Mouse (Mus musculus): ENCODE measurements around the gene Cblb.

Cblb gene

GRCm38 (mm10) chr16:52132808-52133490, 101.9 kb downstream of the Cblb start:
- peak; percentile 49 for DNase-seq (ENCODE audit: low read depth)

DNA sequence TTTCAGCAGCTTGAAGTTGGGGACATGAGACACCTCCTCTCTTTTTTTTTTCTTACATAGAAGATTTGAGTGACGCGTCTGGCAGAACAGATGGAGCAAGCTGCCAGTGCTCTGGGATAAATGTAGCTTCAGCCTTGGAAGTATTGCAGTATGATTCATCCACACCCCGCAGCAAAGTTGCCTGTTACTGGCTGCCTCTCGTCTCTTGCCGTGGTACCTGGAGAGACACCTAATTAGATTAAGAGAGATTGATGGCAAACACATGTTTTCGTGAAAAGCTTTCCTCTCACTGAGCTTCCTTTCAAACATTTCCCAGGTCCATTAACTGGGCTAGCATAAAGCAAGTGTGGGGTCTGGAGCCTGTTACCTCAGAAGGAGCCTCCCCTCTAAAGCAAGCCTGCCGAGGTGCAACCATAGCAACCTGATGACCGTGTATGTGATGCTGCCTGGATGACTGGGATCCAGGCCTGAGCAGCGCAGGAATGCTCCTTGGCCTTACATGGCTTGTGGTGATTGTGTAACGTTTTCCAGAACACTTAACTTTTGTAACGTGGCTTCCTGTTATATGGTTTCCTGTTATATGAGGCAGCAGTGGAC, 103.7 kb downstream of the Cblb start:
- no peak for DNase-seq (ENCODE audit: low read depth)

DNA sequence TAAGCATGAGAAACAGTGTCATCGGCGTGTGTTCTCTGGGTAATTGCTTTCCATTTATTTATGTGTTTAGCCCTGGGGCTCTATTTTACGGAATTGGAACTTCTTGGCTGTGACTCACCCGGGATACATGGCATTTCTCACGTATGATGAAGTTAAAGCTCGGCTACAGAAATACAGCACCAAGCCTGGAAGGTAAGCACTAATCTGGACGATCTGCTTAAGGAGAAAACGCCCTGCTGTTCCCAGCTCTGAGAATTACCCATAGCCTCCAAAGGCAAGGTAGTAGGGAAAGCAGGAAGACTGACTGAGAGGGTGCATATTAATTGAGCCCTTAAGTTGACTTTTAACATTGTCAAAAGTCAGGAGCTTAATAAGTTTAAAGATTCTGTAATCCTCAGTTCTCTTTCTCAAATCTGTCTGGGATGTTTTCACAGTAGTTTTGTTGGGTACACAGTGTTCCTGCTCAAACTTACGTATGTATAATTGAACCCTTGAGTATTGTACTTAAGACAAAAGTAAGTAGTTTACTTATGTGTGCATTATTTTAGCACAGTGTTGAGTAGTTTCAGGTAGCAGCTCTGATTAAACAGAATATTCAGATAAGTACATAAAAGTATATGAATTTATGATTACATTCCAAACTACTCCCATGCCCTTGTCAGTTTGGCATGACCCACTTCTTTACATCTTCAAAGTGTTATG, 104.8 kb downstream of the Cblb start:
- DNase-seq (ENCODE audit: low read depth), result no peak

DNA sequence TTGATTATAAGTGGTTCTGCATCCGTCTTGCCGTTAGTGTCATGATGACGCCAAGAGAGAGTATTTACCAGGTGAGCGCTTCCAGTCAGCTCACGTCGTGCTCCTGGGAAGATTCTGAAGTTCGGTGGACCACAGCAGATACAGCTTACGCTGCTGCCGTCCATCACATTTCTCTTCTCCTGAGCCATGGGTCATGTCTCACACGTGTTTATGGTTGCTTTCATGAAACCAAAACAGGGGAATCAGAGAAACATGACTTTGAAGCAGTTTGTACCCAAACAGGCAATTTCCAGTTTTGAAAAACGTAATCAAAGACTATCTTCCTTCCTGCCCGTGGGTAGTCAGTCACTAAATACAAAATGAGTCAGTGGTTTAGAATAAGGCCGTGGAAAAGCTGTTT, 112.1 kb downstream of the Cblb start:
- DNase-seq (ENCODE audit: low read depth), result peak; percentile 87

GRCm38 (mm10) chr16:52143818-52144217, 112.8 kb downstream of the Cblb start:
- DNase-seq (ENCODE audit: low read depth), result no peak

GRCm38 (mm10) chr16:52144792-52145191, 113.8 kb downstream of the Cblb start:
- DNase-seq (ENCODE audit: low read depth), result no peak

DNA sequence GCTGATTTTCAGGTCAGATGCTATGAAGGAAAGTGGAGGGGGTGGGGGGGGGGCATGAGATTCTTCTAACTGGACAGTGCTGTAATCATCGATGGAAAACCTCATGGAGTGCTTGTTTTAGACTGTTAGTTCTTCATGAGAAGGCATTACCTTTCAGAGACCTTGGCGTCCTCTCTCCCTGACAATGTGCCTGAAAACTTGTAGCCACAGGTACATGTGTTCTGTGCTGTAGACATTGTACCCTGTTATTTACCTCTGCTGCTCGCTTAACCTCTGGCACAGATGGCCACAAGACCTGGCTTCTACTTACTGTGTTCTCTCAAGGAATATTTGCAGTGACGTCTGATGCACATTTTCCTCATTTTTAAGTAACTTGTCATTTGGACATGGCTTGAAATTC, 114.5 kb downstream of the Cblb start:
- DNase-seq (ENCODE audit: low read depth), result no peak

DNA sequence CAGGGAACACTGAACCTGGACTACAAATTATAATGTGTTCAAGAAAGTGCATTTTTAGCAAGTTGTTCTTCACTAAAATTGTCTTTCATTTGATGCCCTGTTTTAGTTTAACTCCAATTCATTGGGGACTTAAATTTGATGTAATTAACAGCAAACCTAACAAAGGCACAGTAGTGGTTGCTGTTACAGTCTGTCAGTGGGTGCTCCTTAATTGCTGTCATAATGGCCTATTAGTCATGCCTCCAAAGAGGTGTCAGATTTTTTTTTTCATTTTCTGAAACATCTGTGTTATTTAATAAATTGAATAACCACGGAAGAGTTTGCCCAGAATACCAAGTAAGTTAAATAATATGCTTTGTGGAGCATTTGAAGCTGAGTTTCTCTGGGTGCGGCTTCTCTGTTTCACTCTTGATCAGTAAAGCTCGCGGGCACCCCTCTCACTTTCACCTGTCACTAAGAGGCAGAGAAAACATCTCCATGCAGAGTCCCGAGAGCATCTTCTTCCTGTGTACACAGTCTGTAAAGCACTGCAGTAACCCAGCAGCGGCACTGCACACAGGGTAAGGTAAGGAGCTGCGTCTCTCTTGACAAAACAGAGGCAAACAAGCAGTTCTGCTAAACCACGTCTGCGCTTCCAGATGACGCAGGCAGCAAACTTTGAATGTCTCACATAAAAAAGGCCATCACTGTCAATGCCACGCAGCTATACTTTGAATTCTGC, 116.1 kb downstream of the Cblb start:
- DNase-seq (ENCODE audit: low read depth), result peak; percentile 91

DNA sequence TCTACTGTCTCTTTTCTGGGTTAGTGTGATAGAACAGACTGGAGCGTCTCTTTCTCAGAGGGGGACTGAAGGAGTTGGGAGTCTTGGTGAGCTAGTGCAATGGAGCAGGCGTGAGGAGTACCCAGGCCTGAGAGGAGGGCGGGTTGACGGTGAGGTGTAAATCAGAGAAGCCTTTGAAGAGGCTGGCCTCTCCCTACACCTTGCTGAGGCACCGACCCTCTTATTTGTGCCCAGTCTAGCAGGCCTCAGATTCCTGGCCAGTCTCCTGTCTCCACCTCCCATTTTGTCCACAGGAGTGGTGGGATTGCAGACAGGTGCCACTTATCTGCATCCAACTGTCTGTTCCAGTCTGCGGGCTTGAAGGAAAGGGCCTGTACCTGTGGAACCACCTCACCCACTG, 117.0 kb downstream of the Cblb start:
- no peak for DNase-seq (ENCODE audit: low read depth)

DNA sequence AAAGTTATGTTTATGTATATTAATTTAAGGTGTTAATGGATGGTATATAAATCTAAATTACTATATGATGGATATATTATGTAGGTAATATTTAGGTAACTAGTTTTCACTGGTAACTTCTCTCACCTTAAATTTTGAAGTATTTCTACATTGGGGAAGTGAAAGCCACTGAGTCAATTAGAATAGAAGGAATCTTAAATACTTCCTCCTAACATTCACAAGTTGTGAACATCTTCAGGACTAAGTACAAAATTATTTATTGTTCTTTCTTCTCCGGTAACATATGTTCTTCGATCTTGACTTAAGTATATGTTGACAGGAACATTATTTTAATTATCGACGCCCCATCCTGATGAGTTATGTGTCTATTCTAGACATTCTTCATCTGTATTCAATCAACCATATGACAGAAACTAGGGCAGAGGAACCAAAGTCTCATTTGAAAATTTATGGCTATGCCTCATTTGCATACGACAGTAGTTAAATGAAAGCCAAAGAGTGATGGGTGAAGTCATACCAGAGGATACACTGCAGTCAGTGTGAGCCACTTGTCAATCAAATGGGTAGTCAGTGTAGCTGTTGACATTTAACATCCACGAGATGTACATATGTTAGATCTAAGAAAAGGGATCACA, 118.2 kb downstream of the Cblb start:
- no peak for DNase-seq (ENCODE audit: low read depth)

- DNase-seq (ENCODE audit: low read depth), result no peak
Observed at GRCm38 (mm10) chr16:52155030-52155696, 124.1 kb downstream of the Cblb start.

- DNase-seq (ENCODE audit: low read depth), result no peak
Observed at GRCm38 (mm10) chr16:52159958-52160504, 129.0 kb downstream of the Cblb start.

- DNase-seq (ENCODE audit: low read depth), result no peak
Observed at GRCm38 (mm10) chr16:52164246-52164645, 133.2 kb downstream of the Cblb start.

DNA sequence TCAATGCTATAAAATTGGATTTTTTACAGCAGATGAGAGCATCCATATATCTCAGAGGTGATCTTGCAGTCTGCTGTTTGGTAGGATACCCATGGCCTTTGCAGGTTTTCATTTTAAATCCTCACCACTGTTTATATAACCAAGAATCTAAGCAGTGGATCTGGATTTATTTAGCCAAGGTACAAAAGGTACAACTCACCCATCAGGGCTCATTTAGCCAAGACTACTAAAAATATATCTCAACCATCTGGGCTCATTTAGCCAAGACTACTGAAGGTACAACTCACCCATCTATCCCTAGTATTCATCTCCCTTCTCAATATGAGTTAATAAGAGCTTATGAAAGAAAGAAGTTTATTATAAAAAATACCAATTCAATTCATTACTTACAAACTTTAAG, 142.2 kb downstream of the Cblb start:
- DNase-seq (ENCODE audit: low read depth), result no peak

DNA sequence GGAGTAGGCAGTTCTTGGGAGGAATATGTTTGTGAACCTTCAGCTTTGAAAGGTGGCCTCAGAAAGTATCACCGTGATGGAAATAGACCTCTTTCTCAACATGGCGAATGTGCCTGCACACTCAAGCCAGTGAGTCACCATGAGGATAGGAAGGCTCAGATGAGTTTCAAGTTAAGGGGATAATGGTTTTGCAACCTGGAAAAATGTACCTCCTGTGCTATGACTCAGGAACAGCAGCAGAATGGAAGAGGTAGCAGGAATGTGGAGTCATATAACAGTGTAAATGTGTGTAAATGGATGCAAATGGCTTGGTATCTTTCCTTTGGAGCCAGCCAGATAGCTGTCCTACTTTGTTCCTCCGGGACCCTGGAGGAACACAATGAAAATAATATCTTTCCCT, 148.8 kb downstream of the Cblb start:
- DNase-seq (ENCODE audit: low read depth), result no peak

DNA sequence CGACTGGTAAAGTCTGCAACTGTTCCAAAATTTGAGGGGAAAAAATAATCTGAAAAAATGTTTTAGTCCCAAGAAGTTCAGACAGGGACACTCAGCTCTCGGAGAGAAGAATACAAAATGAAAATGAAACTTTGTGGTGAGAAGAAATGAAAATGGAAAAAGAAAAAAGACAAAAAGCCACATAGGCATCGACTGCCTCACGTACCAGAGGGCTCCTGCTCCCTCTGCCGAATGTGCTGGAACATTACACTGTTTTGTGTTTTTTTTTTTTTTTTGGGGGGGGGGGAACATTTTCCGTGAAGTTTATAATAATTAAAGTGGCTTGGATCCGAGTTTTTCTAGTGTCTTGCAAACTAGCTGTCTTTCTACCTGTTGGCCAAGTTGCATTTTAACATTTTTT, 151.0 kb downstream of the Cblb start:
- peak; percentile 86 for DNase-seq (ENCODE audit: low read depth)

- no peak for DNase-seq (ENCODE audit: low read depth)
Observed at GRCm38 (mm10) chr16:52184350-52184749, 153.3 kb downstream of the Cblb start.

- DNase-seq (ENCODE audit: low read depth), result no peak
Observed at GRCm38 (mm10) chr16:52186731-52187130, 155.7 kb downstream of the Cblb start.

DNA sequence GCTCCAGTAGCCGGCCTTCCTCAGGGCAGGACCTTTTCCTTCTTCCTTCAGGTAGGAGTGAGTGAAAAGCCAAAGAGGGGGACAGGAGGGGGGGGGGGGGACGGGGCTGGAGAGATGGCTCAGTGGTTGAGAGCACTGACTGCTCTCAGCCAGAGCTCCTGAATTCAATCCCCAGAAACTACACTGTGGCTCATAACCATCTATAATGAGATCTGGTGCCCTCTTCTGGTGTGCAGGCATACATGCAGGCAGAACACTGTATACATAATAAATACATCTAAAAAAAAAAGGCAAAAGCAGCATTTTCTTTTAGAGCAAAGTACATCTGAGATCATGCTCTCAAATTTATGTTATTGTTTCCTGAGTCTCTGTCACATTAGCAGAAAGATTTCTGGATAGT, 158.1 kb downstream of the Cblb start:
- no peak for DNase-seq (ENCODE audit: low read depth)

DNA sequence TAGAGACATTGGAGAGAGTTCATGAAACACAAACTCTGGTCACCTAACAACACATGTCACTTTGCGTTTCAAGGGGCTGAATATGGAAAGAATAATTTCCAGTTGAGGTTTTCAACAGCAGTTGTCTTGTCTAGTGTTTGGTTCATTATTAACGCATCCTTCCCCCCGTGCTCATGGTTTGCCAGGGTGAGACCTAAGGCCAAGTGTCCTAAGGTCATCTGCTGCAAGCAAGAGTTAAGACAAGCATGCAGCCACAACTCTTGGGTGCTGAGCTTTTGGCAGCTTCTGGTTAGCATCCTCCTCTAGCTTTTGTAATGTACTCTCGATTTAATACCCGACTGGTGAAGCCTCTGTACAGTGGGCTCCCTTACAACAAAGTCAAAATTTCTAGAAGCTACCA, 159.7 kb downstream of the Cblb start:
- no peak for DNase-seq (ENCODE audit: low read depth)

GRCm38 (mm10) chr16:52194040-52194439, 163.0 kb downstream of the Cblb start:
- no peak for DNase-seq (ENCODE audit: low read depth)
